Mouse (Mus musculus) MEL (cell line): ENCODE data around the gene Spag17. TPM values are rescaled to one million over a fixed set of nuclear protein-coding genes. Genes with fewer than 3 reads are reported as not detected.

ENCODE experiments used
- DNase-seq: peaks from one replicate; pipeline ENCODE4 v3.0.0; 2011; ENCODE audit warnings: low read depth, low spot score
- H3K27ac ChIP-seq: 2 replicates; pipeline ENCODE4 v1.5.1; 2012; ENCODE audit warnings: low read depth, mild to moderate bottlenecking, control low read depth, low read length, moderate library complexity; ENCODE audit not compliant: control insufficient read depth
- H3K27me3 ChIP-seq, 2 experiments: fragments of 150-350 bp in 1 of 2; sonication (generic) in 1 of 2; 2 replicates each; pipeline ENCODE4 v1.6.1; 2012; ENCODE audit warnings: low read length in 2 of 2, mild to moderate bottlenecking in 2 of 2, improper control_type of control experiment in 1 of 2, moderate library complexity in 1 of 2; ENCODE audit not compliant: insufficient read depth in 2 of 2, control insufficient read depth in 1 of 2
- H3K36me3 ChIP-seq, 2 experiments: 2 replicates each; pipeline ENCODE4 v1.6.1; 2012 to 2014; ENCODE audit warnings: low read length in 2 of 2, improper control_type of control experiment in 1 of 2, inconsistent platforms in 1 of 2, mild to moderate bottlenecking in 1 of 2; ENCODE audit not compliant: insufficient read depth in 2 of 2, control insufficient read depth in 1 of 2
- H3K4me1 ChIP-seq, 2 experiments: fragments of 150-350 bp in 1 of 2; sonication (generic) in 1 of 2; 2 replicates each; pipeline ENCODE4 v1.6.1; 2012; ENCODE audit warnings: low read length in 2 of 2, improper control_type of control experiment in 1 of 2, mild to moderate bottlenecking in 1 of 2; ENCODE audit not compliant: insufficient read depth in 2 of 2, control insufficient read depth in 1 of 2
- H3K4me3 ChIP-seq, 2 experiments: fragments of 150-350 bp in 1 of 2; sonication (generic) in 1 of 2; 2 replicates each; pipeline ENCODE4 v1.5.1; 2012; ENCODE audit warnings: low read depth in 2 of 2, low read length in 2 of 2, mild to moderate bottlenecking in 2 of 2, moderate library complexity in 2 of 2, control low read depth in 1 of 2, improper control_type of control experiment in 1 of 2; ENCODE audit not compliant: control insufficient read depth in 1 of 2, insufficient read depth in 1 of 2
- H3K79me2 ChIP-seq: 2 replicates; pipeline ENCODE4 v1.6.1; 2012; ENCODE audit warnings: mild to moderate bottlenecking, low read length, moderate library complexity; ENCODE audit not compliant: control insufficient read depth, poor library complexity, insufficient read depth
- H3K9ac ChIP-seq: 2 replicates; pipeline ENCODE4 v1.6.1; 2012; ENCODE audit warnings: low read depth, mild to moderate bottlenecking, control low read depth, low read length, moderate library complexity; ENCODE audit not compliant: control insufficient read depth, poor library complexity, severe bottlenecking
- H3K9me3 ChIP-seq: fragments of 150-350 bp; sonication (generic); replicated peaks from 2 replicates; pipeline ENCODE4 v1.6.1; 2012; ENCODE audit warnings: mild to moderate bottlenecking, low read length, improper control_type of control experiment, moderate library complexity; ENCODE audit not compliant: insufficient read depth
- CHD1 ChIP-seq: IDR thresholded peaks from 2 replicates; pipeline ENCODE4 v1.6.1; 2012; ENCODE audit warnings: low read depth, mild to moderate bottlenecking, inconsistent platforms, low read length, improper control_type of control experiment
- CTCF ChIP-seq, 3 experiments: IDR thresholded peaks in 2 of 3; conservative IDR thresholded peaks in 1 of 3; 2 replicates each; pipeline ENCODE4 v1.5.1; 2011 to 2012; ENCODE audit warnings: low read length in 3 of 3, low read depth in 2 of 3, mild to moderate bottlenecking in 2 of 3, improper control_type of control experiment in 1 of 3, inconsistent platforms in 1 of 3, mixed read lengths in 1 of 3, moderate library complexity in 1 of 3; ENCODE audit not compliant: control insufficient read depth in 1 of 3, insufficient read depth in 1 of 3, poor library complexity in 1 of 3, severe bottlenecking in 1 of 3
- EP300 ChIP-seq, 2 experiments: IDR thresholded peaks; 2 replicates each; pipeline ENCODE4 v1.6.1; 2011; ENCODE audit warnings: improper control_type of control experiment in 2 of 2, low read length in 2 of 2, low read depth in 1 of 2, mild to moderate bottlenecking in 1 of 2
- GABPA ChIP-seq: IDR thresholded peaks from 2 replicates; pipeline ENCODE4 v1.6.1; 2012; ENCODE audit warnings: low read depth, mild to moderate bottlenecking, inconsistent platforms, low read length, improper control_type of control experiment, moderate library complexity
- HCFC1 ChIP-seq: IDR thresholded peaks from 2 replicates; pipeline ENCODE4 v1.6.1; 2012; ENCODE audit warnings: low read depth, mild to moderate bottlenecking, inconsistent platforms, low read length, improper control_type of control experiment, moderate library complexity
- JUND ChIP-seq: IDR thresholded peaks from 2 replicates; pipeline ENCODE4 v1.6.1; 2011; ENCODE audit warnings: low read depth, mild to moderate bottlenecking, improper control_type of control experiment, low read length
- MAFK ChIP-seq: IDR thresholded peaks from 2 replicates; pipeline ENCODE4 v1.6.1; 2011; ENCODE audit warnings: low read depth, mild to moderate bottlenecking, low read length, improper control_type of control experiment, borderline replicate concordance
- MAX ChIP-seq: IDR thresholded peaks from 2 replicates; pipeline ENCODE4 v1.6.1; 2011; ENCODE audit warnings: low read length, improper control_type of control experiment
- MEF2A ChIP-seq: IDR thresholded peaks from 2 replicates; pipeline ENCODE4 v1.6.1; 2014; ENCODE audit warnings: low read depth, mild to moderate bottlenecking, inconsistent platforms, low read length, improper control_type of control experiment; ENCODE audit not compliant: poor library complexity, insufficient replicate concordance, severe bottlenecking; ENCODE audit errors: extremely low read depth
- MYB ChIP-seq: IDR thresholded peaks from 2 replicates; pipeline ENCODE4 v1.6.1; 2011; ENCODE audit warnings: mild to moderate bottlenecking, low read depth, low read length, improper control_type of control experiment
- MYC ChIP-seq: IDR thresholded peaks from 2 replicates; pipeline ENCODE4 v1.6.1; 2011; ENCODE audit warnings: low read depth, mild to moderate bottlenecking, low read length, improper control_type of control experiment, moderate library complexity
- NRF1 ChIP-seq: IDR thresholded peaks from 2 replicates; pipeline ENCODE4 v1.6.1; 2014; ENCODE audit warnings: low read depth, mild to moderate bottlenecking, inconsistent platforms, low read length, improper control_type of control experiment, moderate library complexity; ENCODE audit not compliant: poor library complexity, insufficient read depth, severe bottlenecking
- POLR2A ChIP-seq, 2 experiments: IDR thresholded peaks; 2 replicates each; pipeline ENCODE4 v1.6.1; 2011 to 2012; ENCODE audit warnings: low read length in 2 of 2, mild to moderate bottlenecking in 2 of 2, control low read depth in 1 of 2, improper control_type of control experiment in 1 of 2, low read depth in 1 of 2, moderate library complexity in 1 of 2; ENCODE audit not compliant: control insufficient read depth in 1 of 2, insufficient read depth in 1 of 2, poor library complexity in 1 of 2
- RAD21 ChIP-seq: IDR thresholded peaks from 2 replicates; pipeline ENCODE4 v1.6.1; 2011; ENCODE audit warnings: mild to moderate bottlenecking, low read depth, low read length, improper control_type of control experiment
- RCOR1 ChIP-seq: IDR thresholded peaks from 2 replicates; pipeline ENCODE4 v1.6.1; 2012; ENCODE audit warnings: low read depth, mild to moderate bottlenecking, inconsistent platforms, low read length, improper control_type of control experiment
- TBP ChIP-seq: IDR thresholded peaks from 2 replicates; pipeline ENCODE4 v1.8.0; 2011; ENCODE audit warnings: low read depth, low read length, improper control_type of control experiment
- TCF12 ChIP-seq: IDR thresholded peaks from 2 replicates; pipeline ENCODE4 v1.6.1; 2014; ENCODE audit warnings: low read depth, mild to moderate bottlenecking, inconsistent platforms, low read length, improper control_type of control experiment, moderate library complexity
- UBTF ChIP-seq: IDR thresholded peaks from 2 replicates; pipeline ENCODE4 v1.6.1; 2012; ENCODE audit warnings: low read depth, mild to moderate bottlenecking, inconsistent platforms, low read length, improper control_type of control experiment, moderate library complexity, borderline replicate concordance; ENCODE audit not compliant: insufficient read depth
- USF1 ChIP-seq: IDR thresholded peaks from 2 replicates; pipeline ENCODE4 v1.6.1; 2014; ENCODE audit warnings: low read depth, mild to moderate bottlenecking, inconsistent platforms, low read length, improper control_type of control experiment, moderate library complexity
- ZKSCAN1 ChIP-seq: IDR thresholded peaks from 2 replicates; pipeline ENCODE4 v1.6.1; 2012; ENCODE audit warnings: low read depth, mild to moderate bottlenecking, inconsistent platforms, low read length, improper control_type of control experiment, moderate library complexity
- ZMIZ1 ChIP-seq: IDR thresholded peaks from 2 replicates; pipeline ENCODE4 v1.6.1; 2012; ENCODE audit warnings: low read depth, mild to moderate bottlenecking, inconsistent platforms, low read length, improper control_type of control experiment, moderate library complexity
- polyA plus RNA-seq, 2 experiments: library from polyadenylated mRNA; stranded (reverse) in 1 of 2; unstranded in 1 of 2; fragments of >175 nt in 1 of 2; fragments of >200 nt in 1 of 2; gene quantifications; 2 replicates each; pipeline versions ENCODE4 v1.2.1 to v1.2.4; 2012; ENCODE audit warnings: low replicate concordance in 2 of 2, low read depth in 1 of 2; ENCODE audit not compliant: insufficient read length in 2 of 2, insufficient read depth in 1 of 2, missing spikeins in 1 of 2
- total RNA-seq: library from RNA; depleted of rRNA; stranded (reverse); fragments of 300-350 nt; gene quantifications from 2 replicates; pipeline ENCODE4 v1.2.3, GENCODE M21; 2012

Gene Spag17
- total and polyA plus RNA-seq, 3 experiments = 0.04 TPM; not detected in 2

GRCm38 (mm10) chr3:100009807-100010206 lies 124.6 kb downstream of the Spag17 start:
- H3K27ac ChIP-seq = no peak overlapping the region
- H3K27me3 ChIP-seq = no peaks in the 10 kb centered on the region
- H3K36me3 ChIP-seq = no peaks in the 10 kb centered on the region
- H3K4me3 ChIP-seq = no peak overlapping the region
- H3K79me2 ChIP-seq = no peaks in the 10 kb centered on the region
- H3K9ac ChIP-seq = no peak overlapping the region
- TF ChIP-seq MEF2A = no peak
- TF ChIP-seq ZMIZ1 = no peak
- no peak for TF ChIP-seq CTCF (IDR thresholded peaks at IDR 0.05 in 2 of 3, conservative IDR thresholded peaks at IDR 0.05 in 1 of 3; ENCODE audit: control insufficient read depth in 1 of 3, insufficient read depth in 1 of 3, low read depth in 2 of 3, low read length in 3 of 3, poor library complexity in 1 of 3, severe bottlenecking in 1 of 3)
- no peak for TF ChIP-seq RCOR1
- no peak for TF ChIP-seq MYB
- TF ChIP-seq JUND = no peak
- TF ChIP-seq ZKSCAN1 = no peak
- TF ChIP-seq TBP = no peak
- no peak for TF ChIP-seq RAD21
- no peak for TF ChIP-seq MAX
- no peak for TF ChIP-seq USF1
- no peak for TF ChIP-seq MAFK
- TF ChIP-seq NRF1 = no peak
- no peak for TF ChIP-seq UBTF
- no peak for TF ChIP-seq MYC
- TF ChIP-seq CHD1 = no peak
- no peak for TF ChIP-seq TCF12
- no peaks in the 10 kb centered on the region for H3K4me1 ChIP-seq
- H3K9me3 ChIP-seq = no peaks in the 10 kb centered on the region
- DNase-seq = no peak

GRCm38 (mm10) chr3:100014110-100014509 lies 128.9 kb downstream of the Spag17 start:
- H3K27me3 ChIP-seq = no peaks in the 10 kb centered on the region

More at GRCm38 (mm10) chr3:100014110-100014509, 128.9 kb downstream of the Spag17 start:
- H3K4me1 ChIP-seq = no peaks in the 10 kb centered on the region
- no peaks in the 10 kb centered on the region for H3K79me2 ChIP-seq
- H3K27ac ChIP-seq = no peak overlapping the region
- TF ChIP-seq JUND = no peak
- TF ChIP-seq EP300 (IDR thresholded peaks at IDR 0.05; ENCODE audit: low read depth in 1 of 2, low read length in 2 of 2) = no peak
- TF ChIP-seq ZKSCAN1 = no peak
- TF ChIP-seq POLR2A (IDR thresholded peaks at IDR 0.05; ENCODE audit: control insufficient read depth in 1 of 2, insufficient read depth in 1 of 2, low read depth in 1 of 2, low read length in 2 of 2, poor library complexity in 1 of 2) = no peak
- no peak for TF ChIP-seq CTCF (IDR thresholded peaks at IDR 0.05 in 2 of 3, conservative IDR thresholded peaks at IDR 0.05 in 1 of 3; ENCODE audit: control insufficient read depth in 1 of 3, insufficient read depth in 1 of 3, low read depth in 2 of 3, low read length in 3 of 3, poor library complexity in 1 of 3, severe bottlenecking in 1 of 3)
- no peak for TF ChIP-seq GABPA
- no peak for TF ChIP-seq CHD1
- TF ChIP-seq HCFC1 = no peak
- TF ChIP-seq, all 39 proteins: peak for 0
- Histone ChIP-seq H3K9ac (no peak overlapping the region), H3K36me3 (no peaks in the 10 kb centered on the region), H3K4me3 (no peak overlapping the region), H3K9me3 (no peaks in the 10 kb centered on the region)
- DNase-seq = no peak
